Mouse (Mus musculus): ENCODE data around the gene Tsku.

The Tsku gene

GRCm38 (mm10) chr7:98358016-98358415, 3.1 kb downstream of the Tsku start:
- DNase-seq = no peak

- DNase-seq = no peak
Measured at GRCm38 (mm10) chr7:98357324-98357723, 3.8 kb downstream of the Tsku start.

GRCm38 (mm10) chr7:98354921-98355310, 6.2 kb downstream of the Tsku start:
- DNase-seq = no peak

DNA sequence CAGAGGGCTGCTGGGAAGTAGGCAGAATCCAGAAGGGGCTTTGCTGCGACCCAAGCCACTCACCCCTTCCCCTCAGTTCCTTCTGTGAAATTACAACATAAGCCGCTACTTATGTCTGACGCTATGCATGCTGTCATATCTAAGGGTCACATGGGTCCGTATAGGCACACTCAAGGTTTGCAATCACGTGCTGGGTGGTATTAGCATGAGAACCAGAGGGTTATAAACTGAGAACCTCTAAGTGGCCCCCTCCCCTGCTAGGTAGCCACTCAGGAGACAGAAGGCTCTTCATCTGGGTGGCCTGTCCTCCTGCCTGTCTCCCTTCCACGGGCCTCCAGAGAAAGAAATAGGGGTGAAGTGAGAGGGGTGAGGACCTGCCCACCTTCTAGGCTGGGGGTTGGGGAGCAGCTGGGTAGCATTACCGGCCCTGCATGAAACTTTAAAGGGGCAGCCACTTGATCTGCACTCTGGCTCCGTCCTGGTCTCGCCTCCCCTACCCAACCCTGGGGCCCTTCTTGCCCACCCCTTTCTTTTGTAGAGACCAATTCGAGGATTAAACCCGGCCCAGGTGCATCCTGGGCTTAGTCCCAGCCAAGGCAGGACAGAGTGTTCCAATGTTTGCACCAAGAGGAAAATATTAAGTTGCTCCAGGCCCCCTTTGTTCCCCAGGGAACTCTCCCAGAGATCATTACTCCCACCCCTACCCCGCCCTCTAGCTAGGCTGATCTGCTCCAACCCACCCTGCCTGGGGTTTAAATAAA, 6.8 kb downstream of the Tsku start:
- no peak for DNase-seq

GRCm38 (mm10) chr7:98353616-98354015, 7.5 kb downstream of the Tsku start:
- no peak for DNase-seq

DNA sequence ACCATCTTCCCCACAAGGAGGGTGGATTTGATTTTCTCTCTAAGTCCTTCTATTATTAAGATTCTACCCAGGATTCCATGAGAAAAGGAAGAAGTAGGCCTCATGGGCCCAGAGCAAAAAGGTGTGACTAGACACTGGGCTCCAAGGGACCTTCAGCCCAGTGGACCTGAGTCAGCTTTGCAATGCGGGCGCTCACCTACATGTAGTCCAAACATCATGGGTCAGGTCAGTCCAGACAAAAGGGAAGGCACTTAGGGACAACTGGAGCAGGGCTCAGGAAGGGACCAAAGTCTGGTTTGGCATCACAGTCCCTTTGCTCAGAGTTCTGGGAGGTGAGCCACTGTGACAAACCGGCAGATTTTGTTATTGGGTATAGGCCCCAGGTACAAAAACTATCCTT, 9.6 kb downstream of the Tsku start:
- DNase-seq = no peak

GRCm38 (mm10) chr7:98349821-98350220, 11.3 kb downstream of the Tsku start:
- DNase-seq = no peak

DNA sequence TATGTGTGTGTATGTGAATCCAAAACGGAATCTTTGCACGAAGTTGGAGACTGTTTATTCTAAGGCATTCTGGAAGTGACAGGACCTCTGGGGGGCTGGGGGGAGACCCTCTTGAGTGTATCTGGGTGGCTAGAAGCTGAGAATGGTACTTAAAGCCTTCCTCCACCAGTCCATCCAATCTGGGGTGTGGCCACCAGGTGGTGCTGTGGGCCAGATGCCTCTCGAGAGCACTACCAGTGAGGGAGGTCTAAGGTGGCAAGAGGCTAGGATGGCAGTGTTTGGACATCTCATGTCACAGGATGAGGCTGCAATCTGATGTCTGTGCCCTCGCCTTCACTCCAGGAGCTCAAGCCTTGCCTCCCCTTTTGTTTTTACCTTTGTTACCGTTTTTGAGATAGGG, 12.0 kb downstream of the Tsku start:
- DNase-seq = peak; percentile 78 to 86

- DNase-seq = peak; percentile 63 to 75
Measured at GRCm38 (mm10) chr7:98348043-98348442, 13.1 kb downstream of the Tsku start.

DNA sequence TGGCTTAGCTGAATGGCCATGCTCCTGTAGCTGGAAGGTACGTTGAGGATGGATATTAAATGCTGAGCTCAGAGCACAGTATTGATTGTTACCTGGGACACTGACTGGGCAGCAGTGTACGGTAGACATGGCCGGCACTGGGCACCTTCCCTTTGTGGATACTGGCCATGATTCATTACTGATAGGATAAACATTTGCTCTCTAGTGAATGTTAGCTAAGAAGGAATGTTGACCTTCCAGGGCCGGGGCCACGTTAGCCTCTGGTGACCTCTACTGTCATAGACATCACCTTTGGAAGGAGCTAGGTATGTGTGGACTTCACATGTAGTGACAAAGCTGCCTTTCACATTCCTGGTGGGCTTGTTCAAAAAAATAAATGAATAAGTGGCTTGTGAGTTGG, 13.7 kb downstream of the Tsku start:
- no peak for DNase-seq

DNA sequence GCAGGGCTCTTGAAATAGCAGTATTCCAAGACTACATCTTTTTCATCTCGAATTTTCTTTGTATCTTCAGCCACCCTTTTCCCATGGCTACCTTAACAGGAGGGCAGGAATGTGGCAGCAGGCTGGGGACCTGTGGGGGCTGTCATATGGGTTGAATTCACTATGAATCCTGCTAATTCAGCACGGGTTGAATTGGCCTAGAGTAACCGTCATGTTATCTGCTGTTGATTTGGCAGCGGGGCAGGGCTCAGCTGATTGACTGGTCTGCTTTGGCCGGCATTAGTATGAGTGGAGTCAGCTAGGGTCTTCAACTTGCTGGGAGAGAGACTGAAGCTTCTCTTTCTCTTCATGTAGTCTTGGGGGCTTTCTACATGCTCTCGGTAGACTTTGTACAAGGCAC, 16.1 kb downstream of the Tsku start:
- no peak for DNase-seq

- DNase-seq = peak; percentile 42 to 54
Measured at GRCm38 (mm10) chr7:98344361-98344760, 16.8 kb downstream of the Tsku start.

DNA sequence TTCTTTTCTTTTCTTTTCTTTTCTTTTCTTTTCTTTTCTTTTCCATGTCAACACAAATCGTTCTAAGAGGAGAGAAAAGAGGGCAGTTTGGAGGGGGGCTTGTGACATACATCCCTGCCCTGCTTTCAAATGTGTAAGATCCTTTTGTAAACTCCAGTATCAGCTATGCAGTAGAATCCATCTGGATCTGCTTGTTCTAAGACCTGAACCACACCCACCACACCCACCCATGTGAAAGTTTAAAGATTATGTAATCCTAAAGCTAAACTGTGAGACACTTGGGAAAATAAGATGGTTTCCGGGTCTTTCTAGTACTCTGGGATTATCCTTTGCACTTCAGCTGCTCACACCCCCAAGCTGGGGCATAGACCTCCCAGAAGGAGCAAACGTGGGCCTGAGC, 18.9 kb downstream of the Tsku start:
- DNase-seq = no peak

DNA sequence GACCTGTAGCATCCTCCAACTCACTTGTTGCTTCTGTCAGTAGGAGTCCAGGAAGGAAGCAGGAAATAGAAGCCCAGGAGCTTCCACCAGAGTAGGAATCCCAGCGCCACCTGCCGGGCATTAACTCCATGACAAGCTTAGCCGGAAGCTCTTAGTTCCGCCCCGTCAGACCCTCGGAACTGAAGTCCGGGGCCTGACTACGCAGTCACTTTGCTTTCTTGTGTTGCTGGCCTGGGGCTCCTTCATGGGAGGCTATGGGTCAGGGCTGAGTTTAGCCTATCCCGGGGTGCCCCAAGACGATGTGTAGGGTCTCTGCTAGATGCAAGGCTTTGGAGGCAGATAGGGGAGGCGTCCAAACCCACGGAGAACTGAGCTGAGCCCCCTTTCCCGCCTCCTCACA, 19.7 kb downstream of the Tsku start:
- peak; percentile 86 to 89 for DNase-seq

DNA sequence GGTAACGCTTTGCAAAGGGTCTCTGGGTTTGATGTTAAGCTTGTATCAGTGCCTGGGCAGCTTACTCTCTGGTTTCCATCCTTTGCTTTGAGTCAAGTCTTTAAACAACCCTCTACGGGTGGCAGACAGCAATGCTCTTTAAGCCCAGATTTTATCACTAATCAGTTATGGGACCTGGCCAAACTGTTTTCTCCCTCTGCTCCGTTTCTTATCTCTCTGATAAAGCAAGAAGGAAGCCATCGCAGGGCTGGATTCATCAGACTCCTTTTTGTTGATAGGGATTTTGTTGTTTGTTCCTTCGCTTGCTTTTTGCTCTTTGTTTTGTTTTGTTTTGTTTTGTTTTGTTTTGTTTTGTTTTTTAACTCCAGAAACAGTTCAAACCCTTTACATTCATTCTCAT, 20.8 kb downstream of the Tsku start:
- DNase-seq = no peak

DNA sequence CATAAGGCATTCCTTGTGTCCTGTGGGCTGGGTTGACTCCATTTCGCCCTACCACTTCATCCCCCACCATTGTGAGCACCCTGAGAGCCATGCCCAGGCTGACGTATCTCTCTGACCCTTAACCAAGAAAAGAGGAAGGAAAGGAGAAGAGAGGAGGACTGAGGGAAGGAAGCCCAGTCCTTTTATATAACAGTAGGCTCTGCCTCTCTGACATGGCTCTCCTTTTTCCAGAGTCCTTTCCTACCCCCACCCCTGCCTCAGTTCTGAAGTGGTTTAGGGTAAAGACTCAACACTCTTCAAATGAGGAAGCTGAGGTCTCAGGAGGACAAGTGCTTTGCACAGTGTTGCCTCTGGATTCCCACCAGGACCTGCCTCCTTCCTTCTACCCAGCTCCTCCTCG, 27.1 kb downstream of the Tsku start:
- DNase-seq = peak in 1 of 2 experiments; percentile 38

- DNase-seq = no peak
Measured at GRCm38 (mm10) chr7:98333507-98333906, 27.6 kb downstream of the Tsku start.

- DNase-seq = no peak
Measured at GRCm38 (mm10) chr7:98332678-98333397, 28.3 kb downstream of the Tsku start.

- no peak for DNase-seq
Measured at GRCm38 (mm10) chr7:98331932-98332331, 29.2 kb downstream of the Tsku start.

GRCm38 (mm10) chr7:98330375-98331002, 30.6 kb downstream of the Tsku start:
- DNase-seq = peak in 1 of 2 experiments; percentile 48

GRCm38 (mm10) chr7:98329651-98330374, 31.3 kb downstream of the Tsku start:
- DNase-seq = peak in 1 of 2 experiments; percentile 63

GRCm38 (mm10) chr7:98328311-98328710, 32.8 kb downstream of the Tsku start:
- DNase-seq = no peak

GRCm38 (mm10) chr7:98326051-98326450, 35.1 kb downstream of the Tsku start:
- peak in 1 of 2 experiments; percentile 53 for DNase-seq

Measured in lung, adult 18-20 months (tissue).